Mouse (Mus musculus) liver, adult 2 months (tissue): ENCODE results near the gene Xpnpep1.

Experiments used
- CTCF ChIP-seq: fragments of 200-500 bp; IDR thresholded peaks from 2 replicates; pipeline ENCODE4 v1.5.1; 2011; ENCODE audit warnings: low read depth, low read length, control low read depth
- POLR2A ChIP-seq: fragments of 200-500 bp; IDR thresholded peaks from 2 replicates; pipeline ENCODE4 v1.6.1; 2011; ENCODE audit warnings: low read length, control low read depth; ENCODE audit not compliant: insufficient read depth; ENCODE audit errors: extremely low read depth

DNA sequence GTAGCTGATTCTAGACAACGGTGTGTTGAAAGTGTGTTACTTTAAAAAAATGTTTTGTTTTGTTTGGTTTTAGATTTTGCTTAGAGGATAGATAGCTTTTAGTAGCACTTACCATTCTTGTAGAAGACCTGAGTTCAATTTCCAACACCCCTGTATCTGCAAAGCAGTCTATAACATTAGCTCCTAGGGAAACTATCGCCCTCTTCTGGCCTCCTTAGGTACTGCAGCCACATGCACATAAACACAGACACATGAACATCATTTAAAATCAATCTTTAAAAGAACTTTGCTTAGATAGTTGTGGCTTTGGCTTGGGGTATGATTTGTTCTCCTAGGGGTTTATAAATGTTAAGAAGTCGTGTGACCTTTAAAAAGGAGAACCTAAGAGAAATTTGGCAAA lies 10.1 kb upstream of the Xpnpep1 start:
- peak; percentile 10; the same call in 1 of the 2 replicates for TF ChIP-seq CTCF
- no peak for TF ChIP-seq POLR2A
